Mouse (Mus musculus): Measurements from ENCODE around the gene Zfp652. TPM values are rescaled to one million over a fixed set of nuclear protein-coding genes. Genes with fewer than 3 reads are reported as not detected.

Zfp652 gene
- total and polyA plus RNA-seq, 3 experiments, result 3.0 to 9.8 (median 6.2) TPM

DNA sequence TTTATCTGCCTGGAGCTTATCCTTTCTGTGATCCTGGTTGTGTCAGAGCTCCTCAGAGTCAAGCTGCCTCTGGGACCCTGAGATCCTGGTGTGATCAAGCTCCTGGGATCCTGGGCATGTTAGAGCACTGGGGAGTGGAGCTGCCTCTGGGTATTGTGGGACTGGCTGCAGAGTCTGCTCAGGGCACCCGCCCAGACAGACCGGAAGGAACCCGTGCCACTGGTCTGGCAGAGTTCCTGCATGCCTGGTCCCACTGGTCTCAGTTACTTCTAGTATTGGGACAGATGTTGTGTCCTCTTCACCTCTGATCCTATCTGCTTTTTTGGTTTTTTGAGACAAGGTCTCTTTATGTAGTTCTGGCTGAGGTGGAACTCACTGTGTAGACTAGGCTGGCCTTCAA lies 25.3 kb downstream of the Zfp652 start:
- no peak overlapping the region for H3K27ac ChIP-seq (ENCODE audit: insufficient read depth, low read depth)
- in situ Hi-C loops (cut with MboI; ENCODE audit: low pct_ligation_motif_present, low pct_unique_long_range_greater_than_20kb, low sequenced_read_pairs), result no loop called here
- no peak overlapping the region for H3K9ac ChIP-seq (ENCODE audit: insufficient read depth, low read depth)

DNA sequence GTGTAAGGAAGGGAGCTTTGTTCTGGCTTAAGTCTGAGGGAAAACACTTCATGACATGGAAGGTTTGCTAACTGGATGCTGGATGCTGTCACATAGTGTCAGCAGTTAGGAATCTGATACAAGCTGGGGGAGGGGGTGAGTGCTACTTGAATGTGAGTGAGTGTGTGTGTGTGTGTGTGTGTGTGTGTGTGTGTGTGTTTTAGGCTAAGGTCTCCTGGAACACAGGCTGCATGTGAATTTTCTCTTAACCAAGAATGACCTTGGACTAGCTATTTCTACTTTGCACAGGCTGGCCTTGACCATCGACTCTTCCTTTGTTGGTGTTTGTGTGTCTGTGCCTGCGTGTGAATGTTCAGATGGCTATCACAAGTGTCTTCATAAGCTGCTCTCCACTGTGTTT lies 32.0 kb downstream of the Zfp652 start:
- no peak overlapping the region for H3K4me2 ChIP-seq (ENCODE audit: insufficient read depth, low read depth, poor library complexity, severe bottlenecking)
- in situ Hi-C loops (cut with MboI; ENCODE audit: low pct_ligation_motif_present, low pct_unique_long_range_greater_than_20kb, low sequenced_read_pairs), result no loop called here
- no peak overlapping the region for H3K4me3 ChIP-seq (replicated peaks in 1 of 3; ENCODE audit: low read depth in 2 of 3, low read length in 2 of 3, poor library complexity in 1 of 3)
- no peak for DNase-seq (ENCODE audit: extremely low read depth)
- H3K27me3 ChIP-seq (replicated peaks), result no peaks in the 10 kb centered on the region
- H3K36me3 ChIP-seq (replicated peaks in 1 of 2; ENCODE audit: control insufficient read depth in 1 of 2, insufficient read depth in 1 of 2, low read length in 1 of 2), result peaks cover 6 to 32% of the 10 kb centered on the region in 2 experiments
- no peak for TF ChIP-seq ZKSCAN1 (IDR thresholded peaks at IDR 0.05; ENCODE audit: borderline replicate concordance, low read depth, low read length)
- no peak for TF ChIP-seq EP300 (IDR thresholded peaks at IDR 0.05; ENCODE audit: low read length)
- TF ChIP-seq CHD2 (IDR thresholded peaks at IDR 0.05; ENCODE audit: low read length), result no peak
- TF ChIP-seq ZNF384 (IDR thresholded peaks at IDR 0.05; ENCODE audit: low read depth, low read length), result no peak
- TF ChIP-seq ETS1 (conservative IDR thresholded peaks at IDR 0.05; ENCODE audit: low read depth, low read length), result no peak
- no peak for TF ChIP-seq MYC (IDR thresholded peaks at IDR 0.05; ENCODE audit: low read depth, low read length)
- TF ChIP-seq TBP (conservative IDR thresholded peaks at IDR 0.05; ENCODE audit: low read depth, low read length), result no peak
- no peak overlapping the region for H3K9ac ChIP-seq (ENCODE audit: insufficient read depth, low read depth)
- dilution Hi-C loops (cut with MboI; ENCODE audit: extremely low pct_ligation_motif_present, extremely low pct_unique_long_range_greater_than_20kb, low sequenced_read_pairs), result no loop called here
- peaks cover 0 to 12% of the 10 kb centered on the region in 2 experiments; a peak in 2 of 4 replicates for H3K4me1 ChIP-seq (ENCODE audit: control insufficient read depth in 1 of 2, insufficient read depth in 2 of 2)
- H3K9me3 ChIP-seq (replicated peaks; ENCODE audit: low read length), result no peaks in the 10 kb centered on the region
- no peak overlapping the region for H3K27ac ChIP-seq (ENCODE audit: insufficient read depth, low read depth)
- H3K79me2 ChIP-seq (replicated peaks; ENCODE audit: control insufficient read depth, extremely low read depth, insufficient read depth, poor library complexity, severe bottlenecking), result peaks cover 6% of the 10 kb centered on the region; the same call in 1 of the 2 replicates

More for the DNA sequence above, 25.3 kb downstream of the Zfp652 start:
- dilution Hi-C loops (cut with MboI; ENCODE audit: extremely low pct_ligation_motif_present, extremely low pct_unique_long_range_greater_than_20kb, low sequenced_read_pairs), result no loop called here
- H3K4me3 ChIP-seq (replicated peaks in 1 of 3; ENCODE audit: low read depth in 2 of 3, low read length in 2 of 3, poor library complexity in 1 of 3), result no peak overlapping the region
- no peak for DNase-seq (ENCODE audit: extremely low read depth)
- H3K79me2 ChIP-seq (replicated peaks; ENCODE audit: control insufficient read depth, extremely low read depth, insufficient read depth, poor library complexity, severe bottlenecking), result peaks cover 9% of the 10 kb centered on the region
- H3K27me3 ChIP-seq (replicated peaks), result no peaks in the 10 kb centered on the region
- H3K9me3 ChIP-seq (replicated peaks; ENCODE audit: low read length), result no peaks in the 10 kb centered on the region
- H3K36me3 ChIP-seq (replicated peaks in 1 of 2; ENCODE audit: control insufficient read depth in 1 of 2, insufficient read depth in 1 of 2, low read length in 1 of 2), result peaks cover 0 to 13% of the 10 kb centered on the region in 2 experiments
- TF ChIP-seq MAX (IDR thresholded peaks at IDR 0.05; ENCODE audit: low read length), result no peak
- TF ChIP-seq MAZ (IDR thresholded peaks at IDR 0.05; ENCODE audit: low read depth, low read length), result no peak
- TF ChIP-seq MEF2A (IDR thresholded peaks at IDR 0.05; ENCODE audit: borderline replicate concordance, low read depth, low read length), result no peak
- TF ChIP-seq CHD2 (IDR thresholded peaks at IDR 0.05; ENCODE audit: low read length), result no peak
- no peak for TF ChIP-seq ZMIZ1 (IDR thresholded peaks at IDR 0.05; ENCODE audit: low read depth, low read length)
- no peak for TF ChIP-seq CTCF (conservative IDR thresholded peaks at IDR 0.05 in 1 of 2, IDR thresholded peaks at IDR 0.05 in 1 of 2; ENCODE audit: low read depth in 2 of 2, low read length in 2 of 2)
- no peak for TF ChIP-seq POLR2A (IDR thresholded peaks at IDR 0.05; ENCODE audit: low read depth, low read length)
- no peak for TF ChIP-seq CHD1 (IDR thresholded peaks at IDR 0.05; ENCODE audit: low read depth, low read length)
- no peak for TF ChIP-seq MAFK (IDR thresholded peaks at IDR 0.05; ENCODE audit: insufficient replicate concordance, low read length)
- TF ChIP-seq PAX5 (IDR thresholded peaks at IDR 0.05; ENCODE audit: low read length), result no peak
- no peak for TF ChIP-seq ETS1 (conservative IDR thresholded peaks at IDR 0.05; ENCODE audit: low read depth, low read length)
- no peak for TF ChIP-seq HCFC1 (IDR thresholded peaks at IDR 0.05; ENCODE audit: low read depth, low read length)
- no peak for TF ChIP-seq GABPA (IDR thresholded peaks at IDR 0.05; ENCODE audit: insufficient replicate concordance, low read depth, low read length)
- no peak for TF ChIP-seq TCF12 (IDR thresholded peaks at IDR 0.05; ENCODE audit: low read depth, low read length)
- no peak for TF ChIP-seq KAT2A (IDR thresholded peaks at IDR 0.05; ENCODE audit: insufficient replicate concordance, low read length)
- TF ChIP-seq JUND (conservative IDR thresholded peaks at IDR 0.05; ENCODE audit: low read depth, low read length), result no peak
- no peak for TF ChIP-seq RAD21 (IDR thresholded peaks at IDR 0.05; ENCODE audit: low read depth, low read length)
- no peak overlapping the region for H3K4me2 ChIP-seq (ENCODE audit: insufficient read depth, low read depth, poor library complexity, severe bottlenecking)
- H3K4me1 ChIP-seq (ENCODE audit: control insufficient read depth in 1 of 2, insufficient read depth in 2 of 2), result peaks cover 3 to 12% of the 10 kb centered on the region in 2 experiments; a peak in 3 of 4 replicates

Data from CH12.LX (cell line).